Mouse (Mus musculus) lung, embryonic 14.5 days (tissue): ENCODE results near the gene Mfsd14a. TPM values are rescaled to one million over a fixed set of nuclear protein-coding genes. Genes with fewer than 3 reads are reported as not detected.

ENCODE experiments used
- ATAC-seq: fragments of 200-750 bp; cut with Nextera tagmentation; 2 replicates; pipeline ENCODE4 v1.8.0; 2017; ENCODE audit warnings: mild to moderate bottlenecking, moderate TSS enrichment, moderate library complexity; ENCODE audit not compliant: insufficient read depth
- DNase-seq: peaks from one replicate; pipeline ENCODE4 v3.0.0-alpha.2; 2015
- H3K27ac ChIP-seq: fragments of 300-500 bp; sonication (generic); 2 replicates; pipeline ENCODE4 v1.5.1; 2014; ENCODE audit warnings: low read depth, mild to moderate bottlenecking, moderate library complexity
- H3K27me3 ChIP-seq: fragments of 300-500 bp; sonication (generic); 2 replicates; pipeline ENCODE4 v1.6.1; 2014; ENCODE audit warnings: low read length, control low read depth; ENCODE audit not compliant: insufficient read depth
- H3K36me3 ChIP-seq: fragments of 300-500 bp; sonication (generic); 2 replicates; pipeline ENCODE4 v1.6.1; 2014; ENCODE audit warnings: control low read depth; ENCODE audit not compliant: insufficient read depth
- H3K4me1 ChIP-seq: fragments of 300-500 bp; sonication (generic); 2 replicates; pipeline ENCODE4 v1.6.1; 2014; ENCODE audit warnings: antibody characterized with exemption, control low read depth; ENCODE audit not compliant: insufficient read depth
- H3K4me2 ChIP-seq: fragments of 300-500 bp; sonication (generic); 2 replicates; pipeline ENCODE4 v1.6.1; 2014; ENCODE audit warnings: mild to moderate bottlenecking
- H3K4me3 ChIP-seq: fragments of 300-500 bp; sonication (generic); 2 replicates; pipeline ENCODE4 v1.5.1; 2014; ENCODE audit warnings: low read depth, low read length
- H3K9ac ChIP-seq: fragments of 300-500 bp; sonication (generic); 2 replicates; pipeline ENCODE4 v1.6.1; 2014
- H3K9me3 ChIP-seq: fragments of 300-500 bp; sonication (generic); 2 replicates; pipeline ENCODE4 v1.6.1; 2016; ENCODE audit warnings: low read depth, low read length, control low read depth
- CTCF ChIP-seq: IDR thresholded peaks from 2 replicates; pipeline ENCODE4 v1.5.1; 2016; ENCODE audit warnings: antibody characterized with exemption, low read depth
- WGBS: fragments of 180-500 bp; shearing (Covaris S2); extraction: QIAGEN DNeasy Blood & Tissue Kit; methylation state at CpG from one replicate; pipeline ENCODE4 v1.1.7; 2014; 5-methylcytosine and 5-hydroxymethylcytosine counted together
- polyA plus RNA-seq: library from polyadenylated mRNA; unstranded; fragments of >200 nt; fragmentation: Nextera tagmentation; extraction: Ambion mirVana; gene quantifications from 2 replicates; pipeline ENCODE4 v1.2.1, GENCODE M21; 2014

Gene Mfsd14a
- polyA plus RNA-seq, 1 experiment from 2014 or later, result 94.6 TPM

DNA sequence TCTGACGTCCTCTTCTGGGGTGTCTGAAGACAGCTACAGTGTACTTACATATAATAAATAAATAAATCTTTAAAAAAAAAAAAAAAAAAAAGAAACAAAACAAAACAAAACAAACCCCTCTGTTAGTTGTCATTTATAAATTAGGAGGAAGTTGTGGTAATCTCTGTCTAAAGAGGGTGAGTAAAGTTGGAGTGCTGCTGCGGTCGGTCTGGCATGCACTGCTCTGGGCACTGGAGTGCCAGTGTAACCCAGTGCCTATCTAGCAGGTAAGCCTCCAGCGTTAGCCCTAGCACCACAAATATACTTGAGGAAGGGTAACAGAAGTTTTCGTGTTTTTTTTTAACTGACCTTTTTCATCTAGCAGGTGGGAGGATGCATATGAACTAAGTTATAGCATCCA lies 61.5 kb downstream of the Mfsd14a start:
- H3K4me3 ChIP-seq, result no peak overlapping the region
- no peak overlapping the region for H3K4me2 ChIP-seq
- WGBS, result 79% methylated on average over 5 of the region's 5 CpGs
- no peaks in the 10 kb centered on the region for H3K27me3 ChIP-seq
- TF ChIP-seq CTCF, result no peak
- no peak overlapping the region for H3K27ac ChIP-seq
- DNase-seq (no peak), ATAC-seq (no peak)
- no peaks in the 10 kb centered on the region for H3K36me3 ChIP-seq
- H3K4me1 ChIP-seq, result peaks cover 1% of the 10 kb centered on the region; the same call in 1 of the 2 replicates
- no peaks in the 10 kb centered on the region for H3K9me3 ChIP-seq
- no peak overlapping the region for H3K9ac ChIP-seq

DNA sequence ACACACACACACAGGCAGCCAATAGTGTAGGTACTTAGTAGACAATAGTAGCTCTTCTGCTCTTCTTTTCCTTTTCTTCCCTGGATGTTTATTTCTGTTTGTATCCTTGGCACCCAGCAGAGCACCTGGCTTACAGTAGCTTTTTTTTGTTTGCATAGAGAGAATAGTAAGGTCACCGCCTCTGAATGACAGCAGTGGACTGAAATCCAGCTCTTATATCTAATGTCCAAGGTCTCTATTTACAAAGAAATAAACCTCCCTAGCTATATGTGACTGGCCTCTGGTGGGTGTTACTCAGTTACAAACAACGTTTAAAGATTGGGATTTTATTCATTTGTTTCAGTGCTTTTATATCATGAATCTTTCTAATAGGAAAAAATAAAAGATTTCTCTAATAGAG lies 62.8 kb downstream of the Mfsd14a start:
- H3K27me3 ChIP-seq, result no peaks in the 10 kb centered on the region
- ATAC-seq, result no peak
- no peak for DNase-seq
- no peak overlapping the region for H3K4me2 ChIP-seq
- no peaks in the 10 kb centered on the region for H3K9me3 ChIP-seq
- TF ChIP-seq CTCF, result no peak
- H3K4me3 ChIP-seq, result no peak overlapping the region
- no peak overlapping the region for H3K27ac ChIP-seq
- 79% methylated on average over 2 of the region's 2 CpGs for WGBS
- no peaks in the 10 kb centered on the region for H3K36me3 ChIP-seq
- peaks cover 4% of the 10 kb centered on the region; the same call in 1 of the 2 replicates for H3K4me1 ChIP-seq
- no peak overlapping the region for H3K9ac ChIP-seq

DNA sequence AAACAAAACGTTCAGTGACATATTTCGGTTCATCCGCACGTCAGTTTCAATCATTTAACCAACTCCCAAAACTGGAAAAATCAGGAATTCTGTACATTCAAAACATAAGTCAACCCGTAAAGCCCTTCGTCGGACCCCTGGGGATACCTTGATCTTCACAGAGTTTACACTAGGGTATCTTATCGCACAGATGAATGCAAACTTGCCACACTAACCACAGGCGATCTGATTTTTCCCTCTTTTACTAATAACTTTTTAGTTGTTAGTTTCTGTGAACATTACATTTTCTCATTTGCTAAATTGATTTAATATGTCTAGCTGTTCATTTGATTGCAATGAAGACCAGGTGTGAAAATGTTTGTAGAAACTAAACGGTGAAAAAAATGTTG lies 66.9 kb downstream of the Mfsd14a start:
- Histone ChIP-seq H3K4me2 (peak overlapping the region; percentile 73), H3K4me3 (peak overlapping the region; percentile 86), H3K9ac (peak overlapping the region; percentile 90), H3K27ac (peak overlapping the region; percentile 86), H3K9me3 (no peaks in the 10 kb centered on the region), H3K4me1 (peaks cover 4% of the 10 kb centered on the region; the same call in 1 of the 2 replicates), H3K27me3 (no peaks in the 10 kb centered on the region), H3K36me3 (peaks cover 14% of the 10 kb centered on the region)
- DNase-seq (no peak), ATAC-seq (no peak)
- 4% methylated on average over 10 of the region's 10 CpGs for WGBS
- TF ChIP-seq CTCF, result no peak

DNA sequence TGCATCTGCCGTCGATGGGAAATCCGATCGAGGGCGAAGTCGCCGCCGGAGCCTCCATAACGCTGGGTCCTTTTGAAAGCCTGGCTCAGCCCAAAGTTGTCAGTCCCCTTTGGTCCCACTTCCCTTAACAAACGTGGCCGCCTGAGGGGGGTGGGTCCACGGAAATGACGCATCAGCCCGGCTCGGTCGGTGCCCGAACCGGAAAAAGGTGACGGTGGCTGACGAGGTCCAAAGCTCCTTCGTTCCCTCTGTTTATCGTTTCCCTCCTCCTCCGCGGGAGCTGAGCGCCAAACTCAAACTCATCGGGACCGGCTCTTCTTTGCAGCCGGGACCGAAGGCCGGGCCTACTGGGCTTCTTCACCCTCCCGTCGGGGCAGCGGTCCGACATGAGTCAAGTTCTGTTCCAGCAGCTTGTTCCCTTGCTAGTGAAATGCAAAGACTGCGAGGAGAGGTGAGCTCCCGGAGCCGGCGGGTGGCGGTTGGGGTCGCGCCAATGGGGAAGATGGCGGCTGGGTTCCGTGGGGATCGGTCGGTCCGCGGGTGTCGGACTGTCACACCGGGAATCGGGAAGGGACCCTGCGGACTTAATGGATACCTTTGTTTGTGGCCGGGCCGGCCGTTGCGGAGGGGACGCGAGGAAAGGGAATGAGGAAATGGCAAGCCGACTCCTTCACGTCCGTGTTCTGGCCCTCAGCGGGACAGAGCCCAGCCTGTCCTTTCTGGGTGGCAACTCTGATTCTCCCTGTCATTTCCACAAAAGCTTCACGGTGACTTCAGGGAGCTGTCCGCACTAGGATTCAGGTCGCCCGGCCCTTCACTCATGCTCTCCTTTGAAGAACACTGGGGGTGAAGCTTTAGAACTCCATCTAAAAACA lies 67.5 kb downstream of the Mfsd14a start, which contains the start of gene Sass6:
Sass6 (plus strand) TSS at position 255 of the 875 bp plus-strand sequence.
- Histone ChIP-seq H3K4me3 (peak within 1 kb of the TSS; percentile 86), H3K27ac (peak within 1 kb of the TSS; percentile 86), H3K4me2 (peak within 1 kb of the TSS; percentile 73), H3K9ac (peak within 1 kb of the TSS; percentile 90), H3K4me1 (peaks cover 4% of the 10 kb centered on the region; the same call in 1 of the 2 replicates), H3K27me3 (no peaks in the 10 kb centered on the region), H3K36me3 (peaks cover 20% of the 10 kb centered on the region), H3K9me3 (no peaks in the 10 kb centered on the region)
- under 1% methylated on average over 65 of the region's 65 CpGs for WGBS
- ATAC-seq (peak; percentile 97), DNase-seq (peak; percentile 99)
- no peak for TF ChIP-seq CTCF

DNA sequence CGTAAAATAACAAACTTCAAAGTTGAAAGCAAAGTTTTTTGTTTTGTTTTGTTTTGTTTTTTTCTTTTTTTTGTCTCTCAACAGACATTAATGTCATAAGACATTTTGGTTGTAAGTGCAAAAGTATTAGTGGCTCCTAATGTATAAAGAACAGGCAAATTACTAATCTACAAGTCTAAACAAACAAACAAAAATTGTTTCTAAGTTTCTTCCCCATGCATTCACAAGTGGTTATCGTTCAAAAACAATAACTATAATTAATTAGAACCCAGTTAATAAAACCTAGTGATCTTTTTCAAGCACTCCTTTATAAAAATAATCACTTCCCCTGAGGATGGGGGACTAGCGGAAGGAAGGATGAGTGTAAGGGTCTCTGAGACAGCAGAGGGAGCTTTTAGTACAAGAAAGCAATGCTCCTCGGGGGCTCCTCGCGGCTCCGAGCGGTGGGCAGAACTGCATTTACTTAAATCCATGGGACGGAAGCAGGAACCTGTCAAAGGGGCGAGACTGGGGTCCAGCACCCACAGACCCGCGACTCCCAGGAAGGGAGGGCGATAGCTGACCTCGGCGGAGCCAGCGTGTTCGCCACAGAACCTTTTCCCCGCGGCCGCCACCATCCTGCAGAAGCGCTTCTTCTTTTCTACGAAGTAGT lies 68.3 kb downstream of the Mfsd14a start:
- TF ChIP-seq CTCF, result peak; percentile 18; the same call in 1 of the 2 replicates
- 1% methylated on average over 22 of the region's 22 CpGs for WGBS
- peaks cover 28% of the 10 kb centered on the region for H3K36me3 ChIP-seq
- H3K4me3 ChIP-seq, result peak overlapping the region; percentile 86
- H3K4me1 ChIP-seq, result peaks cover 4% of the 10 kb centered on the region; the same call in 1 of the 2 replicates
- H3K4me2 ChIP-seq, result peak overlapping the region; percentile 56
- DNase-seq, result peak; percentile 75
- H3K27ac ChIP-seq, result peak overlapping the region; percentile 86
- H3K9ac ChIP-seq, result peak overlapping the region; percentile 90
- H3K27me3 ChIP-seq, result no peaks in the 10 kb centered on the region
- no peaks in the 10 kb centered on the region for H3K9me3 ChIP-seq
- ATAC-seq, result peak; percentile 75

DNA sequence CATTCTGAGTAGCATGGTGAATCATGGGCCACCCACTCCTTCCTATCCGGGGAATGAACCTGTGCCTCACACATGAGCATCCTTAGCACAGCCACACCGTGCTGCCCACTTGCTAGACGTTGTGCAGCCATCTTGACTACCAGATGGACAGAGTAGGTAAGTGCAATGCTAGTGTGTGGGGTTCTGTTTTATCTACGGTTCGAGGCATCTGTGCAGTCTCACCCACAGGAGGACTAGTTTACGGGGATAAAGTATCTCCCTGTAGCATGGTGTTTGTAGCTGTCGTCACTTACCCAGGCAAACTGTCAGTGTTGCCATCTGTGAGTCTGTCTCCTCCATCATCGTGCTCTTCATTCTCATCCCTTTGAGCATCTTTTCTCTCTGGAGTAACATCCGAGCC lies 80.3 kb downstream of the Mfsd14a start:
- DNase-seq (no peak), ATAC-seq (no peak)
- Histone ChIP-seq H3K36me3 (peaks cover 71% of the 10 kb centered on the region), H3K4me1 (no peaks in the 10 kb centered on the region), H3K4me3 (no peak overlapping the region), H3K27me3 (no peaks in the 10 kb centered on the region), H3K9me3 (no peaks in the 10 kb centered on the region), H3K27ac (no peak overlapping the region), H3K4me2 (no peak overlapping the region), H3K9ac (no peak overlapping the region)
- no peak for TF ChIP-seq CTCF
- WGBS, result 92% methylated on average over 9 of the region's 9 CpGs

Other genes starting within 250 kb of the Mfsd14a start
- 9.1 and 12.1 TPM in 2 replicates for gene Cdc14a, start 238.6 kb downstream of the Mfsd14a start, polyA plus RNA-seq
- 70.6 and 80.6 TPM in 2 replicates for gene Rtca, start 154.5 kb downstream of the Mfsd14a start, polyA plus RNA-seq
- gene Dbt, start 149.6 kb downstream of the Mfsd14a start, polyA plus RNA-seq, result 15.1 and 15.7 TPM in 2 replicates
- 0.22 and 0.96 TPM in 2 replicates for gene Lrrc39, start 99.7 kb downstream of the Mfsd14a start, polyA plus RNA-seq
- gene Sass6, start 67.7 kb downstream of the Mfsd14a start, polyA plus RNA-seq, result 30.5 and 30.6 TPM in 2 replicates
- 24.8 and 25.4 TPM in 2 replicates for gene Trmt13, start 48.1 kb downstream of the Mfsd14a start, polyA plus RNA-seq
- not detected in 2 replicates for gene Gm43191, start 18.6 kb upstream of the Mfsd14a start, polyA plus RNA-seq
- gene Slc35a3, start 50.2 kb upstream of the Mfsd14a start, polyA plus RNA-seq, result 13.1 and 16.1 TPM in 2 replicates
- 12.1 and 14.9 TPM in 2 replicates for gene Agl, start 145.5 kb upstream of the Mfsd14a start, polyA plus RNA-seq
- 8.9 and 11.5 TPM in 2 replicates for gene Frrs1, start 196.8 kb upstream of the Mfsd14a start, polyA plus RNA-seq